ENCODE assay signal across 9 mouse cellular contexts in genomic region chr5:33937230-33937629, GRCm38 (mm10). TPM values are rescaled to one million over a fixed set of nuclear protein-coding genes. Genes with fewer than 3 reads are reported as not detected.
DNase-seq lines count a peak whose midpoint lies in the region; ATAC-seq lines count a peak whose summit lies in the region.
"Had no signal": no experiment of that assay in that cellular context is flagged by ENCODE, and none has a peak within 500 bp of the region (broad histone marks: within the 10 kb centered on the region; RNA-seq: fewer than 3 reads in every experiment).

No protein-coding gene starts in this region.

- ATAC-seq in kidney, embryonic 14.5 days (ENCODE audit: low FRiP score, low TSS enrichment) = no peak
- no peak for ATAC-seq in embryonic facial prominence, embryonic 12.5 days (ENCODE audit: insufficient number of reproducible peaks, insufficient read depth, low FRiP score, low TSS enrichment)
- ATAC-seq in intestine, embryonic 14.5 days (replicated peaks; ENCODE audit: low FRiP score, low TSS enrichment, low read depth) = no peak
- ATAC-seq in midbrain, embryonic 15.5 days (replicated peaks) = no peak
- no peak for ATAC-seq in cerebellum, adult (ENCODE audit: insufficient number of reproducible peaks, low FRiP score, low TSS enrichment)

- no peak for DNase-seq in kidney, postnatal 10 days
- no peak for DNase-seq in intestine, embryonic 14.5 days (ENCODE audit: low spot score)
- DNase-seq in adrenal gland, postnatal 36 days = no peak
- DNase-seq in left cerebral cortex, adult 8-10 months (ENCODE audit: low spot score in 2 of 2) = no peak

- H3K9ac ChIP-seq in kidney, embryonic 14.5 days (ENCODE audit: low read depth, low read length) = no peak overlapping the region
- no peak overlapping the region for H3K9ac ChIP-seq in embryonic facial prominence, embryonic 12.5 days
- H3K9ac ChIP-seq in intestine, embryonic 14.5 days (ENCODE audit: low read length) = peak overlapping the region; percentile 56; the same call in 1 of the 2 replicates
- no peak overlapping the region for H3K9ac ChIP-seq in midbrain, embryonic 15.5 days

- H3K4me2 ChIP-seq in kidney, embryonic 14.5 days (replicated peaks; ENCODE audit: low read depth, low read length) = peak overlapping the region; percentile 52
- H3K4me2 ChIP-seq in embryonic facial prominence, embryonic 12.5 days (replicated peaks) = peak overlapping the region; percentile 68
- peak overlapping the region; percentile 83 for H3K4me2 ChIP-seq in intestine, embryonic 14.5 days (ENCODE audit: low read length)
- H3K4me2 ChIP-seq in midbrain, embryonic 15.5 days = peak overlapping the region; percentile 71; the same call in 1 of the 2 replicates

- no peak overlapping the region for H3K27ac ChIP-seq in kidney, embryonic 14.5 days (ENCODE audit: low read depth, low read length)
- H3K27ac ChIP-seq in embryonic facial prominence, embryonic 12.5 days = no peak overlapping the region
- H3K27ac ChIP-seq in intestine, embryonic 14.5 days (ENCODE audit: low read depth) = no peak overlapping the region
- no peak overlapping the region for H3K27ac ChIP-seq in midbrain, embryonic 15.5 days

- peaks cover 11% of the 10 kb centered on the region; the same call in 1 of the 2 replicates for H3K4me1 ChIP-seq in kidney, embryonic 14.5 days (ENCODE audit: control insufficient read depth, insufficient read depth, low read length)
- H3K4me1 ChIP-seq in embryonic facial prominence, embryonic 12.5 days = peaks cover 18% of the 10 kb centered on the region
- H3K4me1 ChIP-seq in intestine, embryonic 14.5 days (replicated peaks; ENCODE audit: control insufficient read depth, insufficient read depth, low read length) = peaks cover 16% of the 10 kb centered on the region
- H3K4me1 ChIP-seq in midbrain, embryonic 15.5 days = peaks cover 33% of the 10 kb centered on the region

- H3K36me3 ChIP-seq in kidney, embryonic 14.5 days (ENCODE audit: control insufficient read depth, insufficient read depth, low read length) = no peaks in the 10 kb centered on the region; the same call in 1 of the 2 replicates
- peaks cover 9% of the 10 kb centered on the region for H3K36me3 ChIP-seq in embryonic facial prominence, embryonic 12.5 days
- H3K36me3 ChIP-seq in intestine, embryonic 14.5 days (ENCODE audit: control insufficient read depth, insufficient read depth, low read length) = peaks cover 3% of the 10 kb centered on the region
- H3K36me3 ChIP-seq in midbrain, embryonic 15.5 days (replicated peaks) = 0 out of 2 replicates have a peak, but pooled peaks cover 3% of the 10 kb centered on the region

- H3K4me3 ChIP-seq in kidney, embryonic 14.5 days (ENCODE audit: low read length) = no peak overlapping the region
- H3K4me3 ChIP-seq in embryonic facial prominence, embryonic 12.5 days = peak overlapping the region; percentile 92; the same call in 1 of the 2 replicates
- H3K4me3 ChIP-seq in intestine, embryonic 14.5 days (ENCODE audit: low read depth, low read length) = peak overlapping the region; percentile 94
- H3K4me3 ChIP-seq in midbrain, embryonic 15.5 days = peak overlapping the region; percentile 97

- WGBS in kidney, embryonic 14.5 days = 98% methylated on average over 2 of the region's 2 CpGs
- 96% methylated on average over 2 of the region's 2 CpGs for WGBS in embryonic facial prominence, embryonic 12.5 days
- 98% methylated on average over 2 of the region's 2 CpGs for WGBS in intestine, embryonic 14.5 days
- 98% methylated on average over 2 of the region's 2 CpGs for WGBS in midbrain, embryonic 15.5 days

- peaks cover 20% of the 10 kb centered on the region for H3K9me3 ChIP-seq in kidney, embryonic 14.5 days (ENCODE audit: control insufficient read depth, low read length)
- H3K9me3 ChIP-seq in embryonic facial prominence, embryonic 12.5 days = peaks cover 14% of the 10 kb centered on the region
- peaks cover 13% of the 10 kb centered on the region for H3K9me3 ChIP-seq in intestine, embryonic 14.5 days (ENCODE audit: control insufficient read depth, low read length)
- H3K9me3 ChIP-seq in midbrain, embryonic 15.5 days = no peaks in the 10 kb centered on the region; the same call in 1 of the 2 replicates

- H3K27me3 ChIP-seq in kidney, embryonic 14.5 days (ENCODE audit: control insufficient read depth, insufficient read depth, low read length) = no peaks in the 10 kb centered on the region
- no peaks in the 10 kb centered on the region for H3K27me3 ChIP-seq in embryonic facial prominence, embryonic 12.5 days
- no peaks in the 10 kb centered on the region for H3K27me3 ChIP-seq in intestine, embryonic 14.5 days (replicated peaks; ENCODE audit: control insufficient read depth, insufficient read depth, low read length)
- H3K27me3 ChIP-seq in midbrain, embryonic 15.5 days (replicated peaks) = no peaks in the 10 kb centered on the region

RNA-seq across cellular contexts. Expression of gene Nelfa, which starts 1.0 kb away (rescaled TPM):
- polyA plus RNA-seq in kidney, embryonic 14.5 days (2014; fragmentation: Nextera tagmentation; extraction: Ambion mirVana) = 47.4 and 60.3 TPM in 2 replicates
- 69.7 and 74.3 TPM in 2 replicates for polyA plus RNA-seq in embryonic facial prominence, embryonic 12.5 days (2016; fragmentation: Nextera tagmentation; extraction: Ambion mirVana)
- polyA plus RNA-seq in intestine, embryonic 14.5 days (2014; fragmentation: Nextera tagmentation; extraction: Ambion mirVana) = 53.9 and 54.1 TPM in 2 replicates
- 43.1 and 44.4 TPM in 2 replicates for polyA plus RNA-seq in midbrain, embryonic 15.5 days (2015; fragmentation: Nextera tagmentation; extraction: Ambion mirVana)
- 10 to 100 TPM; 18.3 to 21.5 TPM for total RNA-seq in adrenal gland, postnatal 36 days (2021)
- 10 to 100 TPM; 18.5 to 19.9 (median 18.9) TPM for total RNA-seq in left cerebral cortex, adult 8-10 months (2022)

RNA-seq across cellular contexts. Expression of gene Gm1673, which starts 46.0 kb away (rescaled TPM):
- polyA plus RNA-seq in kidney, embryonic 14.5 days (2014; fragmentation: Nextera tagmentation; extraction: Ambion mirVana) = 79.8 and 124 TPM in 2 replicates
- 213 and 239 TPM in 2 replicates for polyA plus RNA-seq in embryonic facial prominence, embryonic 12.5 days (2016; fragmentation: Nextera tagmentation; extraction: Ambion mirVana)
- 69.7 and 74.9 TPM in 2 replicates for polyA plus RNA-seq in intestine, embryonic 14.5 days (2014; fragmentation: Nextera tagmentation; extraction: Ambion mirVana)
- polyA plus RNA-seq in midbrain, embryonic 15.5 days (2015; fragmentation: Nextera tagmentation; extraction: Ambion mirVana) = 583 and 656 TPM in 2 replicates
- 10 to 100 TPM; 15.3 to 33.8 TPM for total RNA-seq in adrenal gland, postnatal 36 days (2021)
- 10 to 100 TPM; 78.3 to 86.0 (median 79.2) TPM for total RNA-seq in left cerebral cortex, adult 8-10 months (2022)
- total RNA-seq: hematopoietic stem cell, adult 5-6 weeks had no signal

RNA-seq across cellular contexts. Expression of gene Nat8l, which starts 58.6 kb away (rescaled TPM):
- polyA plus RNA-seq in kidney, embryonic 14.5 days (2014; fragmentation: Nextera tagmentation; extraction: Ambion mirVana) = 0.18 and 0.31 TPM in 2 replicates
- 0.34 and 0.41 TPM in 2 replicates for polyA plus RNA-seq in embryonic facial prominence, embryonic 12.5 days (2016; fragmentation: Nextera tagmentation; extraction: Ambion mirVana)
- polyA plus RNA-seq in intestine, embryonic 14.5 days (2014; fragmentation: Nextera tagmentation; extraction: Ambion mirVana) = 0.39 and 0.42 TPM in 2 replicates
- polyA plus RNA-seq in midbrain, embryonic 15.5 days (2015; fragmentation: Nextera tagmentation; extraction: Ambion mirVana) = 5.8 and 6.0 TPM in 2 replicates
- total RNA-seq in adrenal gland, postnatal 36 days (2021) = 10 to 100 TPM; 18.3 to 18.8 TPM
- 100 to 1,000 TPM; 199 to 235 (median 210) TPM for total RNA-seq in left cerebral cortex, adult 8-10 months (2022)
